Mouse (Mus musculus) heart, postnatal 0 days (tissue): ENCODE data around the gene Rere. TPM values are rescaled to one million over a fixed set of nuclear protein-coding genes. Genes with fewer than 3 reads are reported as not detected.

Source experiments
- ATAC-seq: fragments of 200-750 bp; cut with Nextera tagmentation; 2 replicates; pipeline ENCODE4 v1.8.0; 2017; ENCODE audit warnings: low read depth, moderate number of reproducible peaks, moderate library complexity; ENCODE audit not compliant: insufficient read depth
- DNase-seq: peaks from one replicate; pipeline ENCODE4 v3.0.0-alpha.2; 2016; ENCODE audit warnings: low spot score
- H3K27ac ChIP-seq: fragments of 300-500 bp; sonication (generic); 2 replicates; pipeline ENCODE4 v1.5.1; 2014; ENCODE audit warnings: low read depth, mild to moderate bottlenecking
- H3K27me3 ChIP-seq: fragments of 300-500 bp; sonication (generic); 2 replicates; pipeline ENCODE4 v1.6.1; 2014; ENCODE audit warnings: low read length, mixed read lengths; ENCODE audit not compliant: control insufficient read depth, insufficient read depth
- H3K36me3 ChIP-seq: fragments of 300-500 bp; sonication (generic); replicated peaks from 2 replicates; pipeline ENCODE4 v1.6.1; 2014; ENCODE audit warnings: low read length, mixed read lengths; ENCODE audit not compliant: control insufficient read depth, insufficient read depth
- H3K4me1 ChIP-seq: fragments of 300-500 bp; sonication (generic); 2 replicates; pipeline ENCODE4 v1.6.1; 2014; ENCODE audit warnings: antibody characterized with exemption; ENCODE audit not compliant: control insufficient read depth, insufficient read depth
- H3K4me2 ChIP-seq: fragments of 300-500 bp; sonication (generic); 2 replicates; pipeline ENCODE4 v1.6.1; 2014; ENCODE audit warnings: low read depth, mild to moderate bottlenecking, low read length, moderate library complexity
- H3K4me3 ChIP-seq: fragments of 300-500 bp; sonication (generic); 2 replicates; pipeline ENCODE4 v1.5.1; 2014; ENCODE audit warnings: low read depth, low read length
- H3K9ac ChIP-seq: fragments of 300-500 bp; sonication (generic); replicated peaks from 2 replicates; pipeline ENCODE4 v1.6.1; 2014; ENCODE audit warnings: low read depth, low read length, mixed read lengths
- H3K9me3 ChIP-seq: fragments of 300-500 bp; sonication (generic); replicated peaks from 2 replicates; pipeline ENCODE4 v1.6.1; 2016; ENCODE audit warnings: low read length; ENCODE audit not compliant: control insufficient read depth
- CTCF ChIP-seq: IDR thresholded peaks from 2 replicates; pipeline ENCODE4 v1.5.1; 2016; ENCODE audit warnings: antibody characterized with exemption, control low read depth, low read depth
- EP300 ChIP-seq: IDR thresholded peaks from 2 replicates; pipeline ENCODE4 v1.6.1; 2016; ENCODE audit warnings: antibody characterized with exemption, low read depth
- WGBS: fragments of 180-500 bp; shearing (Covaris S2); extraction: QIAGEN DNeasy Blood & Tissue Kit; methylation state at CpG from one replicate; pipeline ENCODE4 v1.1.7; 2014; 5-methylcytosine and 5-hydroxymethylcytosine counted together
- polyA plus RNA-seq: library from polyadenylated mRNA; unstranded; fragments of >200 nt; fragmentation: Nextera tagmentation; extraction: Ambion mirVana; gene quantifications from 2 replicates; pipeline ENCODE4 v1.2.1, GENCODE M21; 2015
- total RNA-seq: library from RNA; depleted of rRNA; stranded (reverse); fragments of >200 nt; gene quantifications from 2 replicates; pipeline ENCODE4 v1.2.3, GENCODE M21; 2014; ENCODE audit warnings: low replicate concordance

Gene Rere
- total and polyA plus RNA-seq, 2 experiments from 2014 or later: 14.6 to 17.9 TPM

- no peaks in the 10 kb centered on the region for H3K27me3 ChIP-seq
- 69% methylated on average over 4 of the region's 4 CpGs for WGBS
- H3K9ac ChIP-seq: no peak overlapping the region
- no peak overlapping the region for H3K4me2 ChIP-seq
- H3K4me1 ChIP-seq: peaks cover 33% of the 10 kb centered on the region
- no peak for DNase-seq
- TF ChIP-seq EP300 (no peak), CTCF (no peak)
- no peak overlapping the region for H3K4me3 ChIP-seq
- H3K27ac ChIP-seq: no peak overlapping the region
- no peak for ATAC-seq
- H3K9me3 ChIP-seq: no peaks in the 10 kb centered on the region
- H3K36me3 ChIP-seq: no peaks in the 10 kb centered on the region
Observed at GRCm38 (mm10) chr4:150591602-150592001, 310.2 kb downstream of the Rere start.

- 26% methylated on average over 6 of the region's 6 CpGs for WGBS
- H3K9me3 ChIP-seq: no peaks in the 10 kb centered on the region
- H3K27ac ChIP-seq: no peak overlapping the region
- no peak for DNase-seq
- H3K4me3 ChIP-seq: no peak overlapping the region
- H3K4me1 ChIP-seq: peaks cover 32% of the 10 kb centered on the region
- no peaks in the 10 kb centered on the region for H3K36me3 ChIP-seq
- no peak for ATAC-seq
- TF ChIP-seq CTCF: no peak
- no peak for TF ChIP-seq EP300
- H3K27me3 ChIP-seq: no peaks in the 10 kb centered on the region
- no peak overlapping the region for H3K9ac ChIP-seq
- H3K4me2 ChIP-seq: no peak overlapping the region
Observed at GRCm38 (mm10) chr4:150592087-150592486, 310.6 kb downstream of the Rere start.

DNA sequence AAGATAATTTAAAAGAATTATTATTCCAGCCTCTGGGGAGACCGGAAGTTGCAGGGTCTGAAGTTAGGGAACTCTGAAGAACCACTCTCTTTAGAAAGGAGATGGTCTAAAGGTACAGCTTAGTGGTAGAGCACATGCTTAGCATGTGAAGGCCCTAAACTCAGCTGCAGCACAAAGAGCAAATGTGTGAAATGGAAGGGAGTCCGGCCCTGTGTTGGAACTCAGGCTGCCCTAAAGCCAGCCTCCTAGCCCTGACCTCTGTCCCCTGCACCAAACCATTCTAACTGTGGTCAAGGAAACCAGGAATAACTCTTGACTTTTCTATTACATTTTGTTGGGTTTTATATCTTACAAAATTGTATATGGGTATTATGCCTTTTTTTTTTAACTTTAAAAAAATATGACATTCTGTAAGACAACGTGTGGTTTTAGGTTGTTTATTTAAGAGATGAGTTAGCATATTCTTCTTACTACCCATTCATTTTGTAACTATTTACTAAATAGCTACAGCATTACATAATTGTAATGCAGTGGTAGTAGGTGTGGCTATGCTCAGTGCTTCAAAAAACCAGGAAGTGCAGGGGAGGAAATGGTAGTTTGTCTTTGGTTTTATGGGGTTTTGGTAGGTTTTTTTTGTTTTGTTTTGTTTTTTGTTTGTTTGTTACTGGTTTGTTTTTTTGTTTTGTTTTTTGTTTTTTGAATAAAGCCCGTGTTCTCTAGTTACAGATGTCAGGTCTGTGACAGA, 312.2 kb downstream of the Rere start:
- H3K27ac ChIP-seq: no peak overlapping the region; the same call in 1 of the 2 replicates
- H3K9me3 ChIP-seq: no peaks in the 10 kb centered on the region

GRCm38 (mm10) chr4:150594298-150594829, 312.9 kb downstream of the Rere start:
- no peaks in the 10 kb centered on the region for H3K27me3 ChIP-seq
- H3K4me1 ChIP-seq: peaks cover 45% of the 10 kb centered on the region
- WGBS: 88% methylated on average over 4 of the region's 4 CpGs
- no peak for TF ChIP-seq CTCF
- no peak for TF ChIP-seq EP300
- H3K27ac ChIP-seq: no peak overlapping the region; the same call in 1 of the 2 replicates
- DNase-seq: no peak
- H3K4me2 ChIP-seq: no peak overlapping the region
- no peak overlapping the region for H3K4me3 ChIP-seq
- no peak for ATAC-seq
- no peaks in the 10 kb centered on the region for H3K36me3 ChIP-seq
- no peak overlapping the region for H3K9ac ChIP-seq
- H3K9me3 ChIP-seq: no peaks in the 10 kb centered on the region

More for the DNA sequence above, 312.2 kb downstream of the Rere start:
- Histone ChIP-seq H3K36me3 (no peaks in the 10 kb centered on the region), H3K4me1 (peaks cover 44% of the 10 kb centered on the region), H3K4me3 (no peak overlapping the region), H3K9ac (no peak overlapping the region), H3K27me3 (no peaks in the 10 kb centered on the region), H3K4me2 (no peak overlapping the region)
- TF ChIP-seq EP300 (no peak), CTCF (no peak)
- ATAC-seq: no peak
- 67% methylated on average over 4 of the region's 4 CpGs for WGBS
- DNase-seq: no peak

DNA sequence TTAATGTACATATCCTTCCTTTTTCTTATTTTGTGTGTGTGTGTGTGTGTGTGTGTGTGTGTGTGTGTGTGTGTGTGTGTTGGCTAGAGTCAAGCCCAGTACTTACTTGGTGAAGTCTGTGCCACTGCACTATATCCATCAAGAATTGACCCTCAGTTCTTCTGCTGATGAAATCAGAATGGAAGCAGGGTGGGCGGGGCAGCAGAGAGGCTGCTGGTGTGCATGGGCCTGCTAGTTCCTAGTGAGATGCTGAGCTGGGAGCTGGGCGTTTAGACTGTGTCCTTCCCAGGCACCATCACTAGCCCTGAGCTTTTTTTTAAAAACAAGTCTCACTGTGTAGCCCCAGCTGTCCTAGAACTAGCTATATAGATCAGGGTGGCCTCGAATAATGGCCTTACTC, 313.6 kb downstream of the Rere start:
- ATAC-seq (no peak), DNase-seq (no peak)
- H3K9ac ChIP-seq: no peak overlapping the region
- 77% methylated on average over 3 of the region's 3 CpGs for WGBS
- no peaks in the 10 kb centered on the region for H3K36me3 ChIP-seq
- no peak overlapping the region for H3K27ac ChIP-seq
- no peaks in the 10 kb centered on the region for H3K27me3 ChIP-seq
- H3K9me3 ChIP-seq: no peaks in the 10 kb centered on the region
- H3K4me3 ChIP-seq: no peak overlapping the region
- H3K4me1 ChIP-seq: peaks cover 52% of the 10 kb centered on the region
- H3K4me2 ChIP-seq: no peak overlapping the region
- TF ChIP-seq CTCF (no peak), EP300 (no peak)

DNA sequence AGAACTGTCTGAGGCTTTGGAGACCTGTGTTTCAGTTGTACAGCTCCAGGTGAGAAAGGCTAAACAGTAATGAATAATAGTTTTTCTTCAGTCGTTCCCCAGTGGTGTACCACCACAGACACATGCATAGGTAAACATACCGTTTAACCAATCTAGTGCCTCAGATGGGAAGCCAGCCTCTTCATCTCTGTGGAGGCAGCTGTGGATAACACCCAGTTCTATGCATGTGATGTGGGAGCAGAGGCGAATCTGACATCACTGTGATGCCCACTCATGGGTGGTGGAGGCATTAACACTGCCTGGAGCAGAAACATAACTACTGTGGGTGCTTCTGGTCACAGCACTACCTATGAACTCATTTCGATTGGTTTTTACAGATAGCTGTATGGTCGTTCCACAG, 314.5 kb downstream of the Rere start:
- peaks cover 45% of the 10 kb centered on the region for H3K4me1 ChIP-seq
- no peak overlapping the region for H3K4me3 ChIP-seq
- WGBS: 78% methylated on average over 5 of the region's 5 CpGs
- ATAC-seq (no peak), DNase-seq (no peak)
- H3K9ac ChIP-seq: no peak overlapping the region
- H3K27me3 ChIP-seq: no peaks in the 10 kb centered on the region
- H3K27ac ChIP-seq: no peak overlapping the region
- no peaks in the 10 kb centered on the region for H3K9me3 ChIP-seq
- no peak for TF ChIP-seq CTCF
- no peak overlapping the region for H3K4me2 ChIP-seq
- H3K36me3 ChIP-seq: no peaks in the 10 kb centered on the region
